Mouse (Mus musculus): ENCODE results near the gene Creld2. TPM values are rescaled to one million over a fixed set of nuclear protein-coding genes. Genes with fewer than 3 reads are reported as not detected.

Gene Creld2
- polyA plus RNA-seq, 1 experiment = not detected

DNA sequence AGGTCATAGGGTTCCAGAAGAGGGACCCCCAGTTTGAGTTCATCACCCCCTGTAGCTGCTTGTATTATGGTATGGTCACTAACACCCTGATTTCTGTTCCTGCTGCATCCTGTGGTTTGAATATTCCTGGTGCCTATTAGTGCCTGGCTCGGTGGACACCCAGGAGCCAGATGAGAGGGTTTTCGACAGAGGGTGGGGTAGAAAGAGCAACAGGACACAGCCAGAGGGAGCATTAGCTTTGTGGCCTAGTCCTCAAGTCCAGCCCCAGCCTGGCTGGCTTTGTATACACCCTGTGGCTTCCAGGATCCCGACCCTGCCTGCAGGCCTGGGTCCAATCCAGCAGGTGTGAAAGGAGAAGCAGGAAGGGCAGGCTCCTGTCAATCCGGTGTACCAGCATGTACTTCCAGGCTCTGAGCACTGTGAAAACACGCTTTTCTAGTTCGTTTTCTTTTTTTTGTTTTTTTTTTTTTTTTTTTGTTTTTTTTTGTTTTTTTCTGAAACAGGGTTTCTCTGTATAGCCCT, 36.5 kb downstream of the Creld2 start:
- WGBS = 83% methylated on average over 6 of the region's 6 CpGs
- no peak overlapping the region for H3K27ac ChIP-seq (ENCODE audit: insufficient read depth, low read depth, low read length)
- H3K4me1 ChIP-seq (ENCODE audit: control insufficient read depth, insufficient read depth, low read length) = peaks cover 30% of the 10 kb centered on the region
- TF ChIP-seq CTCF (IDR thresholded peaks at IDR 0.05; ENCODE audit: insufficient read depth, low read depth, low read length) (no peak), POLR2A (IDR thresholded peaks at IDR 0.05; ENCODE audit: insufficient read depth, low read depth, low read length) (no peak)
- no peak overlapping the region for H3K4me3 ChIP-seq (ENCODE audit: insufficient read depth, low read depth, low read length)

DNA sequence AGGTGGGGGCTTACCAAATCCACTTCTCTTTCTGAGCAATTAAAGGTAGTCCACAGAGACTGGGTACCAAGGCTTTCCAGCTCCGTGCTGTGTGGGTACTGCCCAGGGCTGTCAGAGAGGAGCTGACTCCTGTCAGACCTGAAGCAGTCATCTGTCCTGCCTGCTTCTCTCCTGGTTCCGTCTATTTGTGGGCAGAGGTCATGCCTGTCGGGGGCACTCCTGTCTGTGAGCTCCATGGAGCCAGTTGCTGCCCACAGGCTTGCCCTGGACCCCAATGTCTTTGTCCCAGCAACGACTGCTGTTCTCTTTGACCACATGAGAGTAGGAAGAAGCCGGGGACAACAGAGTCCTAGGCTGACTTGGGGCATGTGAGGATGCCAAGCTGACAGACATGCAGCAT, 37.2 kb downstream of the Creld2 start:
- no peak for TF ChIP-seq POLR2A (IDR thresholded peaks at IDR 0.05; ENCODE audit: insufficient read depth, low read depth, low read length)
- no peak for TF ChIP-seq CTCF (IDR thresholded peaks at IDR 0.05; ENCODE audit: insufficient read depth, low read depth, low read length)
- WGBS = 92% methylated on average over 5 of the region's 5 CpGs
- Histone ChIP-seq H3K4me1 (ENCODE audit: control insufficient read depth, insufficient read depth, low read length) (peaks cover 25% of the 10 kb centered on the region), H3K4me3 (ENCODE audit: insufficient read depth, low read depth, low read length) (no peak overlapping the region), H3K27ac (ENCODE audit: insufficient read depth, low read depth, low read length) (no peak overlapping the region)

DNA sequence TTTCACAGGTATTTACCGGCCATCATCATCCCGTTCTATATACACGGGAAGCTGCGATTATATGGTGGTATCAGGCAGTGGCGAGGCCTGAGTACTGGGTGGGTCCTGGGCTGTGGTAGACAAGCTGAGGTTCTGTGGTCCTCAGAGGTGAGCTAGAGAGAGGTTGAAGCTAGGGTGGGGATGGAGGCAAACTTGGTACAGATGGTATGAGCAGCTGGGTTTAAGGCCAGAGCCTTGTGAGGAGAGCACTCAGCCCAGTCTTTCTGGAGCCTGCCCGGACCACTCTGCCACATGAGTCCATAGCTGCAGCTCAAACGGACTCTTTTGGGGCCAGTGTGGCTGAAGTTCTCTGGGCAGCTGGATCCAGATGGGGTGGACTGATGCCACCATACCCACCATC, 37.9 kb downstream of the Creld2 start:
- 96% methylated on average over 7 of the region's 7 CpGs for WGBS
- H3K4me3 ChIP-seq (ENCODE audit: insufficient read depth, low read depth, low read length) = no peak overlapping the region
- H3K4me1 ChIP-seq (ENCODE audit: control insufficient read depth, insufficient read depth, low read length) = peaks cover 21% of the 10 kb centered on the region
- no peak for TF ChIP-seq POLR2A (IDR thresholded peaks at IDR 0.05; ENCODE audit: insufficient read depth, low read depth, low read length)
- TF ChIP-seq CTCF (IDR thresholded peaks at IDR 0.05; ENCODE audit: insufficient read depth, low read depth, low read length) = no peak
- H3K27ac ChIP-seq (ENCODE audit: insufficient read depth, low read depth, low read length) = no peak overlapping the region

GRCm38 (mm10) chr15:88858141-88858541, 38.7 kb downstream of the Creld2 start:
- WGBS = 59% methylated on average over 3 of the region's 3 CpGs
- no peak for TF ChIP-seq CTCF (IDR thresholded peaks at IDR 0.05; ENCODE audit: insufficient read depth, low read depth, low read length)
- no peak for TF ChIP-seq POLR2A (IDR thresholded peaks at IDR 0.05; ENCODE audit: insufficient read depth, low read depth, low read length)
- H3K4me1 ChIP-seq (ENCODE audit: control insufficient read depth, insufficient read depth, low read length) = peaks cover 21% of the 10 kb centered on the region
- H3K27ac ChIP-seq (ENCODE audit: insufficient read depth, low read depth, low read length) = no peak overlapping the region
- no peak overlapping the region for H3K4me3 ChIP-seq (ENCODE audit: insufficient read depth, low read depth, low read length)

GRCm38 (mm10) chr15:88858707-88859106, 39.3 kb downstream of the Creld2 start:
- TF ChIP-seq POLR2A (IDR thresholded peaks at IDR 0.05; ENCODE audit: insufficient read depth, low read depth, low read length) (no peak), CTCF (IDR thresholded peaks at IDR 0.05; ENCODE audit: insufficient read depth, low read depth, low read length) (no peak)

DNA sequence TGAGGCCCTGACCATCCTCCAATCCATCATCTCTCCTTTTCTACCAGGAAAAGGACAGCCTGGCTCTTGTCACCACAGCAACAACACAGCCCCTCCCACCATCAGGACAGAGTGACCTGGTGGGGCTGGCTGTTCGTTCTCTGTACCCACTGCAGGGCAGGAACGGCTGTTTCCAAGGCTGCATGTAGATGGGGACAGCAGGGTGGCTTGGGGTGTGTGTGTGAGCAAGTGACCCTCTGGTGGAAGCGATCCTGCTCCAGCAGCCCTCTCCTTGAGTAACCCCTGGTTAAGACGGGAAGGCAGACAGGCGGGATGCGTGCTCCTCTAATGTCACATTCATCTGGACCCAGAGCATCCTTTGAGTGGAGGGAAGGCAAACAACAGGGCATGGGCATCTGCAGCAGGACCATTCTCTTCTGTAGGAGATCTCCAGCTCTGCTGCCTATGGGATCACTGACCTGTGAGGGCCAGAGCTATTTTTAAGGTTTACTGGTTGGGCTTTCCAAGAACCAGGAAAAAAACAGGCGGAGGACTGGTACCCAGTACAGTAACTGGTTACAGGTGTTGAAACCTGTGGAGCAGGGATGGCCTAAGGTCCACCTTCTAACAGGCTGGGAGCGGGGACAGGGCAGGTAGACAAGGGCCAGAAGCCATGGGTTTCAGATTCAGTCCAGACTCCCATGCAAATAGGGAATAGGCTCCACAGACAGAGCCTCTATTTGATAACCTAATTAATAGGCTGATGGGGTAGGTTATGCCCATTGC, 39.9 kb downstream of the Creld2 start:
- WGBS = 84% methylated on average over 8 of the region's 8 CpGs
- peaks cover 20% of the 10 kb centered on the region for H3K4me1 ChIP-seq (ENCODE audit: control insufficient read depth, insufficient read depth, low read length)
- no peak overlapping the region for H3K27ac ChIP-seq (ENCODE audit: insufficient read depth, low read depth, low read length)
- TF ChIP-seq POLR2A (IDR thresholded peaks at IDR 0.05; ENCODE audit: insufficient read depth, low read depth, low read length) = no peak
- TF ChIP-seq CTCF (IDR thresholded peaks at IDR 0.05; ENCODE audit: insufficient read depth, low read depth, low read length) = no peak
- H3K4me3 ChIP-seq (ENCODE audit: insufficient read depth, low read depth, low read length) = no peak overlapping the region

More at GRCm38 (mm10) chr15:88858707-88859106, 39.3 kb downstream of the Creld2 start:
- Histone ChIP-seq H3K27ac (ENCODE audit: insufficient read depth, low read depth, low read length) (no peak overlapping the region), H3K4me3 (ENCODE audit: insufficient read depth, low read depth, low read length) (no peak overlapping the region), H3K4me1 (ENCODE audit: control insufficient read depth, insufficient read depth, low read length) (peaks cover 21% of the 10 kb centered on the region)
- WGBS = 81% methylated on average over 2 of the region's 2 CpGs

DNA sequence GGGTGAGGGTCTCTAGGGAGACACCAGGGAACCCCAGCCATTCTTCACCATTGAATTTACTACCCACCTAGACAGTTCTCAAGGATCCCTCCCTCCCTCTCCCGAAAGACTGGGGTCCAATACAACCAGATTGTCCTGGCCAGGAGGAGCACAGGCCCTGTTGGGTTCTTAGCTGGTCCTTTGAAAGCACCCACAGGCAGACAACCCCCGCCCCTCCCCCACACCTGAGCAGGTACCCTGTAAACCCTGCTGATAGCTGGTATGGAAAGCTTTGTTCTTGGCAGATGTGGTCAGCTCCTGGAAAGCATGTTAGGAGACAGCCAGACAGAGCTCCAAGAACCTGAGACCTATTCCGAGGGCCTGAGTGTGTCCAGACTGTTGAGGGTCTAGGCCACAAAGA, 41.3 kb downstream of the Creld2 start:
- H3K4me1 ChIP-seq (ENCODE audit: control insufficient read depth, insufficient read depth, low read length) = peaks cover 24% of the 10 kb centered on the region
- H3K27ac ChIP-seq (ENCODE audit: insufficient read depth, low read depth, low read length) = no peak overlapping the region
- TF ChIP-seq POLR2A (IDR thresholded peaks at IDR 0.05; ENCODE audit: insufficient read depth, low read depth, low read length) = no peak
- TF ChIP-seq CTCF (IDR thresholded peaks at IDR 0.05; ENCODE audit: insufficient read depth, low read depth, low read length) = no peak
- H3K4me3 ChIP-seq (ENCODE audit: insufficient read depth, low read depth, low read length) = no peak overlapping the region
- 96% methylated on average over 3 of the region's 3 CpGs for WGBS

GRCm38 (mm10) chr15:88861772-88862622, 42.6 kb downstream of the Creld2 start, which contains the start of gene Pim3:
TSS of gene Pim3 (plus strand) at chr15:88862186.
- H3K27ac ChIP-seq (ENCODE audit: insufficient read depth, low read depth, low read length) = peak within 1 kb of the TSS; percentile 98
- WGBS = under 1% methylated on average over 107 of the region's 107 CpGs
- peak within 1 kb of the TSS; percentile 91 for H3K4me3 ChIP-seq (ENCODE audit: insufficient read depth, low read depth, low read length)
- H3K4me1 ChIP-seq (ENCODE audit: control insufficient read depth, insufficient read depth, low read length) = peaks cover 29% of the 10 kb centered on the region
- TF ChIP-seq POLR2A (IDR thresholded peaks at IDR 0.05; ENCODE audit: insufficient read depth, low read depth, low read length) = peak; percentile 98
- no peak for TF ChIP-seq CTCF (IDR thresholded peaks at IDR 0.05; ENCODE audit: insufficient read depth, low read depth, low read length)

All from olfactory bulb, adult 2 months (tissue).